Mouse (Mus musculus): ENCODE results near the gene Mtfr1l. TPM values are rescaled to one million over a fixed set of nuclear protein-coding genes. Genes with fewer than 3 reads are reported as not detected.
A peak's percentile ranks its signal among the peaks of the same experiment; 100 is the strongest.

The Mtfr1l gene
- polyA plus RNA-seq, 1 experiment from 2014 or later, result 170 TPM

- Histone ChIP-seq H3K36me3 (ENCODE audit: control insufficient read depth, insufficient read depth, low read length) (peaks cover 61% of the 10 kb centered on the region), H3K4me2 (ENCODE audit: low read length) (no peak overlapping the region), H3K9me3 (ENCODE audit: control insufficient read depth, low read length) (peaks cover 4% of the 10 kb centered on the region; the same call in 1 of the 2 replicates), H3K27ac (replicated peaks in 1 of 2; ENCODE audit: control insufficient read depth in 1 of 2, insufficient read depth in 1 of 2, low read depth in 2 of 2, low read length in 2 of 2) (no peak overlapping the region), H3K9ac (ENCODE audit: low read length) (no peak overlapping the region), H3K4me3 (ENCODE audit: control insufficient read depth in 1 of 2, insufficient read depth in 1 of 2, low read depth in 1 of 2, low read length in 2 of 2) (no peak overlapping the region), H3K4me1 (ENCODE audit: control insufficient read depth in 2 of 2, insufficient read depth in 2 of 2, low read length in 2 of 2) (no peaks in the 10 kb centered on the region), H3K27me3 (ENCODE audit: control insufficient read depth, insufficient read depth, low read length) (no peaks in the 10 kb centered on the region)
- WGBS, result 80% methylated on average over 6 of the region's 6 CpGs
- ATAC-seq (ENCODE audit: insufficient number of reproducible peaks, insufficient read depth, low FRiP score, low read depth), result no peak
These were observed 28.9 kb upstream of the Mtfr1l start for GRCm38 (mm10) chr4:134564093-134564492.

DNA sequence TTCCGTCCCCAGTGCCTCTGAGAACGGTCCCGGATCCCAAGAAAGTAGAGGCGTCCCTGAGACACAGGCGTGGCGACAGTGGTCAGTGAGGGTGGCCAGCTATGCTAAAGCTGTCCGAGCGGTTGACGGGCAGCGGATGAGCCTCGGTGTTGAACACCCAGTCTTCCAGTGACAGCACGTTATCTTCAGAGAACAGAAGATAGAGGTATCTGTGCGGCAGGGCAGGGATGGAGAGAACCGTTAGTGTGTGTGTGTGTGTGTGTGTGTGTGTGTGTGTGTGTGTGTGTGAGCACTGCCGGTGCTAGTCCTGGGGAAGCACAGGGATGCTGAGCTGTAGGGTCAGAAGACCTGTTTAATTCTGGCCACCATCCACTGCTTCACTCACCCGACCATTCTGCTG lies 28.4 kb upstream of the Mtfr1l start:
- Histone ChIP-seq H3K4me1 (ENCODE audit: control insufficient read depth in 2 of 2, insufficient read depth in 2 of 2, low read length in 2 of 2) (no peaks in the 10 kb centered on the region), H3K4me2 (ENCODE audit: low read length) (no peak overlapping the region), H3K27me3 (ENCODE audit: control insufficient read depth, insufficient read depth, low read length) (no peaks in the 10 kb centered on the region), H3K9ac (ENCODE audit: low read length) (no peak overlapping the region), H3K9me3 (ENCODE audit: control insufficient read depth, low read length) (peaks cover 4% of the 10 kb centered on the region; the same call in 1 of the 2 replicates), H3K36me3 (ENCODE audit: control insufficient read depth, insufficient read depth, low read length) (peaks cover 56% of the 10 kb centered on the region), H3K27ac (replicated peaks in 1 of 2; ENCODE audit: control insufficient read depth in 1 of 2, insufficient read depth in 1 of 2, low read depth in 2 of 2, low read length in 2 of 2) (no peak overlapping the region), H3K4me3 (ENCODE audit: control insufficient read depth in 1 of 2, insufficient read depth in 1 of 2, low read depth in 1 of 2, low read length in 2 of 2) (no peak overlapping the region)
- ATAC-seq (ENCODE audit: insufficient number of reproducible peaks, insufficient read depth, low FRiP score, low read depth), result no peak
- WGBS, result 77% methylated on average over 16 of the region's 16 CpGs

DNA sequence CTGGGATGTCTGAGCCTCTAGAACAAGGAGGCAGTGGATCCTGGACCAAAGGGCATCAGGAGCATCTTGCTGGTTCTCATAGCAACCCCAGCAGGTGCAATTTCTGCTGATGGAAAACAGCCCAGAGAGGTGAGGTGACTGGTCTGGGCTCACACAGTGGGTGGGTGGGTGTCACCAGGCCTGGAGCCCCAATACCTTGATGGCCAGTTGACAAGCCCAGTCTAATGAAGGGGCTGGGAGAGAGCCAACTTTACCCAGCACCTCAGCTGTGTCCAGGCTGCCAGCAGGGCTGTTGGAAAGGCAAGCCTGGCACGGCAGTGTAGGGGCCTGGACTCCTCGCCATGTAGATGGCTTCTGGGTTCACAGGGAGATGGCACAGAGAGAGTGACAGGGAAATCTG lies 26.8 kb upstream of the Mtfr1l start:
- H3K27me3 ChIP-seq (ENCODE audit: control insufficient read depth, insufficient read depth, low read length), result no peaks in the 10 kb centered on the region
- no peak overlapping the region for H3K4me3 ChIP-seq (ENCODE audit: control insufficient read depth in 1 of 2, insufficient read depth in 1 of 2, low read depth in 1 of 2, low read length in 2 of 2)
- no peak overlapping the region for H3K9ac ChIP-seq (ENCODE audit: low read length)
- 82% methylated on average over 2 of the region's 2 CpGs for WGBS
- H3K4me2 ChIP-seq (ENCODE audit: low read length), result no peak overlapping the region
- no peak overlapping the region for H3K27ac ChIP-seq (replicated peaks in 1 of 2; ENCODE audit: control insufficient read depth in 1 of 2, insufficient read depth in 1 of 2, low read depth in 2 of 2, low read length in 2 of 2)
- H3K36me3 ChIP-seq (ENCODE audit: control insufficient read depth, insufficient read depth, low read length), result peaks cover 53% of the 10 kb centered on the region
- ATAC-seq (ENCODE audit: insufficient number of reproducible peaks, insufficient read depth, low FRiP score, low read depth), result no peak
- H3K4me1 ChIP-seq (ENCODE audit: control insufficient read depth in 2 of 2, insufficient read depth in 2 of 2, low read length in 2 of 2), result peaks cover 2 to 3% of the 10 kb centered on the region in 2 experiments; a peak in 2 of 4 replicates
- H3K9me3 ChIP-seq (ENCODE audit: control insufficient read depth, low read length), result peaks cover 4% of the 10 kb centered on the region; the same call in 1 of the 2 replicates

DNA sequence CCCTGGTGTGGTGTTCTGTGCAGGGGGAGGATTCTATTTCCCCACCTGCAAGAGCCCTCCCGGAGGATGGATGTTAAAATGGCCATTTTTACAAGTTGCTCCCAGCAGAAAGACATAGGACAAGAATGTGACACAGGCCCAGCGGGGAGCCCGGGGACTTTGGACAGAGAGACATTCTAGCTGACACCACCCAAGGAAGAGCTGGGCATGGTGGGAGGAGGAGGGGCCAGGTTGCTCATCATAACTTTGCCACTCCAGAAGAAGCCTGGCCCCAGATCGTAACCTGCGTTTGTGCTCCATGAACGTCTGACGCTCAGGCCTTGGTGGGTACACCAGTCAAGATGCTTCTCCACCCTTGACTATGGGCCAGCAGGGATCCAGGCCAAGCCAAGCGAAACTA lies 25.5 kb upstream of the Mtfr1l start:
- Histone ChIP-seq H3K4me2 (ENCODE audit: low read length) (no peak overlapping the region), H3K4me3 (ENCODE audit: control insufficient read depth in 1 of 2, insufficient read depth in 1 of 2, low read depth in 1 of 2, low read length in 2 of 2) (no peak overlapping the region), H3K9ac (ENCODE audit: low read length) (no peak overlapping the region), H3K9me3 (ENCODE audit: control insufficient read depth, low read length) (no peaks in the 10 kb centered on the region), H3K27ac (replicated peaks in 1 of 2; ENCODE audit: control insufficient read depth in 1 of 2, insufficient read depth in 1 of 2, low read depth in 2 of 2, low read length in 2 of 2) (no peak overlapping the region), H3K27me3 (ENCODE audit: control insufficient read depth, insufficient read depth, low read length) (no peaks in the 10 kb centered on the region), H3K4me1 (ENCODE audit: control insufficient read depth in 2 of 2, insufficient read depth in 2 of 2, low read length in 2 of 2) (peaks cover 3 to 4% of the 10 kb centered on the region in 2 experiments; a peak in 2 of 4 replicates), H3K36me3 (ENCODE audit: control insufficient read depth, insufficient read depth, low read length) (peaks cover 43% of the 10 kb centered on the region)
- no peak for ATAC-seq (ENCODE audit: insufficient number of reproducible peaks, insufficient read depth, low FRiP score, low read depth)
- WGBS, result 86% methylated on average over 8 of the region's 8 CpGs

- Histone ChIP-seq H3K4me1 (ENCODE audit: control insufficient read depth in 2 of 2, insufficient read depth in 2 of 2, low read length in 2 of 2) (peaks cover 3 to 4% of the 10 kb centered on the region in 2 experiments; a peak in 2 of 4 replicates), H3K9ac (ENCODE audit: low read length) (no peak overlapping the region), H3K36me3 (ENCODE audit: control insufficient read depth, insufficient read depth, low read length) (peaks cover 28% of the 10 kb centered on the region), H3K4me3 (ENCODE audit: control insufficient read depth in 1 of 2, insufficient read depth in 1 of 2, low read depth in 1 of 2, low read length in 2 of 2) (no peak overlapping the region), H3K27me3 (ENCODE audit: control insufficient read depth, insufficient read depth, low read length) (no peaks in the 10 kb centered on the region), H3K9me3 (ENCODE audit: control insufficient read depth, low read length) (no peaks in the 10 kb centered on the region), H3K4me2 (ENCODE audit: low read length) (no peak overlapping the region), H3K27ac (replicated peaks in 1 of 2; ENCODE audit: control insufficient read depth in 1 of 2, insufficient read depth in 1 of 2, low read depth in 2 of 2, low read length in 2 of 2) (no peak overlapping the region)
- WGBS, result 69% methylated on average over 7 of the region's 7 CpGs
- no peak for ATAC-seq (ENCODE audit: insufficient number of reproducible peaks, insufficient read depth, low FRiP score, low read depth)
These were observed 24.0 kb upstream of the Mtfr1l start for GRCm38 (mm10) chr4:134559154-134559553.

- no peaks in the 10 kb centered on the region for H3K27me3 ChIP-seq (ENCODE audit: control insufficient read depth, insufficient read depth, low read length)
- H3K36me3 ChIP-seq (ENCODE audit: control insufficient read depth, insufficient read depth, low read length), result peaks cover 23% of the 10 kb centered on the region
- no peak overlapping the region for H3K9ac ChIP-seq (ENCODE audit: low read length)
- WGBS, result 57% methylated on average over 9 of the region's 9 CpGs
- H3K9me3 ChIP-seq (ENCODE audit: control insufficient read depth, low read length), result no peaks in the 10 kb centered on the region
- no peak overlapping the region for H3K4me2 ChIP-seq (ENCODE audit: low read length)
- ATAC-seq (ENCODE audit: insufficient number of reproducible peaks, insufficient read depth, low FRiP score, low read depth), result no peak
- peaks cover 3 to 4% of the 10 kb centered on the region in 2 experiments; a peak in 2 of 4 replicates for H3K4me1 ChIP-seq (ENCODE audit: control insufficient read depth in 2 of 2, insufficient read depth in 2 of 2, low read length in 2 of 2)
- H3K4me3 ChIP-seq (ENCODE audit: control insufficient read depth in 1 of 2, insufficient read depth in 1 of 2, low read depth in 1 of 2, low read length in 2 of 2), result no peak overlapping the region
- no peak overlapping the region for H3K27ac ChIP-seq (replicated peaks in 1 of 2; ENCODE audit: control insufficient read depth in 1 of 2, insufficient read depth in 1 of 2, low read depth in 2 of 2, low read length in 2 of 2)
These were observed 23.5 kb upstream of the Mtfr1l start for GRCm38 (mm10) chr4:134558570-134559113.

DNA sequence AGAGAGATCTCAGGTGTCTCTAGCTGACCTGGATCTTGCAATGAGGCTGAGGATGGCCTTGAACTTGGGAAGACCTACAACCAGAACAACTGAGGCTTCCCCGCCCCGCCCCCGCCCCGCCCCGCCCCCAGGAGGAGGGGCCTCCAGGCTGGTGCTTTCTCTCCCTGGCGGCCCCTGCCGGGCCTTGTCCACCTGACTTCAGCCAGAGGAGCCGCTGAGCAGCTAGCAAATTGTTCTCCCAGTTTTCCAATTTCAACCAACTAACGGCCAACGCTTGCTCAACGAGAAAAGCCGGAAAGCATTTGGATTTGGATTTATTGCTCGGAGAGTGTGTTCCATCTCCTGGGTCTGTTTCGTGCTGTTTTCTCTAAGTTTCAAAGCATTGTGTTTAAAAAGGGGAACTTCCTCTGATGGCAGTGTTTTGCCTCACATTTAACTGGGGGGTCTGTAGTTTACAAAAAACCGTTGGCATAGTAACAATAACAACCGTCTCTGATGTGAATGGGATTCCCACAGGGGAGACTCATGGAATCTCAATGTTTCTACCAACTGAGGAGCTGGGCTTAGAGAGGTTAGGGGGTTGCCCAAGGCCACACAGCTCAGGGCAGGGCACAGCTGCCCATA lies 22.6 kb upstream of the Mtfr1l start:
- no peak for ATAC-seq (ENCODE audit: insufficient number of reproducible peaks, insufficient read depth, low FRiP score, low read depth)
- Histone ChIP-seq H3K27ac (replicated peaks in 1 of 2; ENCODE audit: control insufficient read depth in 1 of 2, insufficient read depth in 1 of 2, low read depth in 2 of 2, low read length in 2 of 2) (0 out of 4 replicates have a peak overlapping the region, but pooled peaks of 1 of the 2 experiments have one; percentile 28), H3K36me3 (ENCODE audit: control insufficient read depth, insufficient read depth, low read length) (peaks cover 14% of the 10 kb centered on the region), H3K9ac (ENCODE audit: low read length) (peak overlapping the region; percentile 25; the same call in 1 of the 2 replicates), H3K9me3 (ENCODE audit: control insufficient read depth, low read length) (no peaks in the 10 kb centered on the region), H3K4me2 (ENCODE audit: low read length) (no peak overlapping the region), H3K4me1 (ENCODE audit: control insufficient read depth in 2 of 2, insufficient read depth in 2 of 2, low read length in 2 of 2) (peaks cover 3 to 4% of the 10 kb centered on the region in 2 experiments; a peak in 2 of 4 replicates), H3K27me3 (ENCODE audit: control insufficient read depth, insufficient read depth, low read length) (no peaks in the 10 kb centered on the region), H3K4me3 (ENCODE audit: control insufficient read depth in 1 of 2, insufficient read depth in 1 of 2, low read depth in 1 of 2, low read length in 2 of 2) (no peak overlapping the region)
- 25% methylated on average over 16 of the region's 16 CpGs for WGBS

All from heart, embryonic 14.5 days (tissue).